11 mouse cellular contexts compared by ENCODE assay signal in genomic region chr8:116735306-116735705, GRCm38 (mm10). TPM values are rescaled to one million over a fixed set of nuclear protein-coding genes. Genes with fewer than 3 reads are reported as not detected.
A peak's percentile ranks its signal among the peaks of the same experiment; 100 is the strongest.
DNase-seq lines count a peak whose midpoint lies in the region; TF ChIP-seq lines count a peak whose summit lies in the region.
"Had no signal": no experiment of that assay in that cellular context is flagged by ENCODE, and none has a peak within 500 bp of the region (broad histone marks: within the 10 kb centered on the region; RNA-seq: fewer than 3 reads in every experiment).

No protein-coding gene starts in this region.

- TF ChIP-seq CTCF in ES-Bruce4 (IDR thresholded peaks at IDR 0.05; ENCODE audit: low read depth, low read length): no peak

- no peaks in the 10 kb centered on the region for H3K27me3 ChIP-seq in ES-Bruce4 (ENCODE audit: control insufficient read depth, insufficient read depth, low read length, poor library complexity, severe bottlenecking)
- peaks cover 35% of the 10 kb centered on the region for H3K27me3 ChIP-seq in midbrain, embryonic 10.5 days (ENCODE audit: low read depth, poor library complexity, severe bottlenecking)

- intact Hi-C loops in left cerebral cortex, postnatal 4 days (cut with DNase I): no loop called here

- peak; percentile 60; the same call in 1 of the 2 replicates for TF ChIP-seq EP300 in ES-Bruce4 (IDR thresholded peaks at IDR 0.05; ENCODE audit: insufficient read depth, low read depth, low read length)

- peak; percentile 56 to 60 for DNase-seq in left cerebral cortex, adult 18-20 months (ENCODE audit: low spot score in 2 of 2)
- no peak for DNase-seq in left cerebral cortex, postnatal 4 days
- peak; percentile 40 for DNase-seq in ES-E14 (ENCODE audit: low read depth, low spot score)
- peak; percentile 50 for DNase-seq in induced T-regulatory cell, adult 2 months (ENCODE audit: low read depth)
- DNase-seq in midbrain, embryonic 10.5 days (ENCODE audit: low spot score): no peak
- DNase-seq in cerebellum, adult 9-11 months: no peak
- DNase-seq: cerebellum, adult 2 months; lung, adult 2 months; thymus, adult 2 months had no signal

- WGBS in midbrain, embryonic 10.5 days: 70% methylated on average over 5 of the region's 5 CpGs

- no peak overlapping the region for H3K9ac ChIP-seq in ES-Bruce4 (ENCODE audit: low read depth, poor library complexity, severe bottlenecking)
- H3K9ac ChIP-seq in ES-E14 (ENCODE audit: insufficient read depth, low read depth, low read length, poor library complexity, severe bottlenecking): no peak overlapping the region

- H3K4me1 ChIP-seq in ES-Bruce4 (ENCODE audit: control insufficient read depth, insufficient read depth, low read length): peaks cover 6% of the 10 kb centered on the region
- peaks cover 0 to 15% of the 10 kb centered on the region in 2 experiments; a peak in 2 of 4 replicates for H3K4me1 ChIP-seq in ES-E14 (ENCODE audit: control insufficient read depth in 2 of 2, insufficient read depth in 2 of 2, low read length in 2 of 2, poor library complexity in 1 of 2)
- H3K4me1 ChIP-seq in midbrain, embryonic 10.5 days: peaks cover 15% of the 10 kb centered on the region

- no peak overlapping the region for H3K27ac ChIP-seq in ES-Bruce4 (ENCODE audit: insufficient read depth, low read length)
- H3K27ac ChIP-seq in ES-E14 (ENCODE audit: insufficient read depth, low read depth, low read length, poor library complexity, severe bottlenecking): no peak overlapping the region
- no peak overlapping the region for H3K27ac ChIP-seq in midbrain, embryonic 10.5 days (replicated peaks)
- H3K27ac ChIP-seq: hindbrain, embryonic 10.5 days had no signal

- TF ChIP-seq POLR2A in ES-Bruce4 (IDR thresholded peaks at IDR 0.05; ENCODE audit: insufficient read depth, low read length): no peak

- H3K36me3 ChIP-seq in ES-Bruce4 (ENCODE audit: control insufficient read depth, insufficient read depth, low read length, poor library complexity, severe bottlenecking) (no peaks in the 10 kb centered on the region), ES-E14 (ENCODE audit: control insufficient read depth, insufficient read depth, low read length, poor library complexity, severe bottlenecking) (no peaks in the 10 kb centered on the region)
- no peaks in the 10 kb centered on the region for H3K36me3 ChIP-seq in midbrain, embryonic 10.5 days
- H3K36me3 ChIP-seq: hindbrain, embryonic 10.5 days had no signal

- in situ Hi-C loops in ES-E14 (cut with MboI; ENCODE audit: low sequenced_read_pairs in 2 of 2, unreplicated experiment in 2 of 2): no loop called here

- no peaks in the 10 kb centered on the region for H3K9me3 ChIP-seq in ES-Bruce4 (replicated peaks; ENCODE audit: control insufficient read depth, insufficient read depth, low read length, poor library complexity, severe bottlenecking)
- H3K9me3 ChIP-seq in ES-E14 (ENCODE audit: control insufficient read depth, insufficient read depth, low read depth, low read length): no peaks in the 10 kb centered on the region
- H3K9me3 ChIP-seq in midbrain, embryonic 10.5 days (replicated peaks): no peaks in the 10 kb centered on the region
- H3K9me3 ChIP-seq: hindbrain, embryonic 10.5 days had no signal

- no peak overlapping the region for H3K4me3 ChIP-seq in ES-Bruce4 (ENCODE audit: low read depth, low read length)
- no peak overlapping the region for H3K4me3 ChIP-seq in ES-E14 (ENCODE audit: insufficient read depth in 1 of 2, low read depth in 1 of 2, low read length in 2 of 2, poor library complexity in 1 of 2, severe bottlenecking in 1 of 2)
- H3K4me3 ChIP-seq in midbrain, embryonic 10.5 days: no peak overlapping the region
- H3K4me3 ChIP-seq: hindbrain, embryonic 10.5 days had no signal

TF ChIP-seq in ES-E14, 5 proteins besides CTCF, POLR2A, EP300 and RAD21:
- TF ChIP-seq CHD2 (IDR thresholded peaks at IDR 0.05; ENCODE audit: low read depth, low read length) (no peak), HCFC1 (IDR thresholded peaks at IDR 0.05; ENCODE audit: borderline replicate concordance, insufficient read depth, low read length) (no peak), MAFK (IDR thresholded peaks at IDR 0.05; ENCODE audit: insufficient read depth, low read depth, low read length) (no peak), ZNF384 (IDR thresholded peaks at IDR 0.05; ENCODE audit: low read depth, low read length) (no peak), ZC3H11A (IDR thresholded peaks at IDR 0.05; ENCODE audit: borderline replicate concordance, low read depth, low read length) (no peak)

RNA-seq across cellular contexts. Expression of gene Cdyl2, which starts 2.5 kb away (rescaled TPM):
- total RNA-seq in left cerebral cortex, adult 18-20 months (2021): 10 to 100 TPM; 19.2 to 23.3 TPM
- 10 to 100 TPM; 18.4 to 20.8 TPM for total RNA-seq in left cerebral cortex, postnatal 4 days (2021)
- 18.7 and 20.5 TPM in 2 replicates for polyA plus RNA-seq in ES-Bruce4 (2011; ENCODE audit: insufficient read depth, insufficient read length, low read depth, missing spikeins)
- 37.3 and 50.7 TPM in 2 replicates for total RNA-seq in ES-E14 (2012; rRNA removed)
- polyA plus RNA-seq in midbrain, embryonic 10.5 days (2016; fragmentation: Nextera tagmentation; extraction: Ambion mirVana): 6.3 and 7.0 TPM in 2 replicates

Comparison
In these comparisons a context has a peak if more than half of its experiments do, and no peak if none do; other contexts are left out.
1. DNase-seq: peak in left cerebral cortex, adult 18-20 months (2 of 2), ES-E14 (single experiment) and induced T-regulatory cell, adult 2 months (single experiment); none in left cerebral cortex, postnatal 4 days (single experiment), midbrain, embryonic 10.5 days (single experiment) and cerebellum, adult 9-11 months (single experiment).